Mouse (Mus musculus): ENCODE measurements around the gene Csrp1.

Gene Csrp1

DNA sequence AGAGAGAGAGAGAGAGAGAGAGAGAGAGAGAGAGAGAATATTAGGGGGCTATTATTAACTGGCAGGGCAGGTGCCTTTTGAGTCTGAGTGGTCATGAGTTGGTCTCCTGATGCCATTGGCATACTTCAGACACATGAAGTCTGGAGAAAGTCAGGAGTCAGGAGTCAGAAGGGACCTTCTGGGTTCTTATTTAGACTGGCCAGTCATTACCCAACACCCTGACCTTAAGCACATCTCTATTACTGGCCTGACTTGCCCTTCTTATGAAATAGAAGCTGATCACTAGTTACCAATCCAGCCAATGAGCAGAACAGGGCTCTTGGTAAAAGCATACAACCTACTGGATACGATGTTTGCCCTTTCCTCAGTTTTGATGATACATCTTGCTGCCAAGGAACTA, 57.2 kb downstream of the Csrp1 start:
- DNase-seq = no peak

DNA sequence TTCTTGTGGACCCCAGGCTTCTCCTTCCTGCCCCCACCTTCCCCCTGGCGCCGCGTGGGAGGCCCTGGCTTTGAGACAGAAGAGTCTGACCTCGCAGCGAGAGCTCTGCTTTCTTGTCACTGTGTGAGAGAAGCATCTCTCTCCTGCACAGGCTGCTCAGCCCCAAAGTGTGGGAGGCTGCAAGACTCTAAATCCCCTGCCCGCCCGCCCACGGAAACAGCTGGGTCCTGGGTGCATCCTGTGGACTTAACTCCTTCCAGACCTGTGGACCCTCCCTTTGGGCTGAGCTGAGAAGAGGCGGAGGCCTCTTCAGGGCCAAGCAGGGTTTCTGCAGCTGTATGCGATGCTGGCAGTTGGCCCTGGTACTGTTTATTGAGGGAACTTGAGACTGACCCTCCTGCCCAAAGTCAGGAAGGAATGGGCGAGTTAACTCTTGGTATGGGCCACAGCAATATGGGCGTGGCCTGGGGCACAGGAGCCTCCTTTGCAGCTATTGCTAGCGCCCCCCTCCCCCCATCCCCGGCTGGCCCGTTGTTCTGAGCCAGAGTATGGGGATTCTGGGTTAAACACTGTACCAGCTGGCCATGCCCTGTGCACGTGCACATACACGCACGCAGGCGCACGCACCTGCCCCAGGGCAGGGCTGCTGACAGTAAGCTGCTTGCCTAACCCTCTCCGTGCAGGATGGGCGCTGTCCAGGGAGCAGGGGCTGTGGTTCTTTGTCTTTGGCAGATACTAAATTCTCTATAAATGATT, 59.1 kb downstream of the Csrp1 start, which contains the start of gene Tnni1:
Gene Tnni1, plus strand, starts transcription at position 655 of the 756 bp plus-strand sequence.
- DNase-seq = peak; percentile 47

DNA sequence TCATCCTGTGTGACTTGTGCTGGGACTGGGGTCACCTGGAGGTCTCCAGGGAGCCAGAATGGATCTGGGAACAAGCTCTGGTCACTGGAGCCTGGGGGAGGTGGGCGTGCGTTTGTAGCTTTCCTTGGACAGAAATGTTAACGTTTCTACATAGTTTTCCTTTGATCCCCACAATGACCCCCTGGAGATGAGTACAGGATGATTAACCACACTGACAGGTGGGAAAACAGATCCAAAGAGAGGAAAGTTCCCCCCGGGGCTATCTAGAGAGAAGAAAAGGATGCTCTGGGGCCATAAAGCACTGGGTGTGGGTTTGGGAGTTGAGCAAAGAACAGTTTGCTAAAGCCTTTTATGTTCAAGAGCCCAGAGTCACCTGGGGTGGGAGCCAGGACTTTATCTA, 60.8 kb downstream of the Csrp1 start:
- no peak for DNase-seq

DNA sequence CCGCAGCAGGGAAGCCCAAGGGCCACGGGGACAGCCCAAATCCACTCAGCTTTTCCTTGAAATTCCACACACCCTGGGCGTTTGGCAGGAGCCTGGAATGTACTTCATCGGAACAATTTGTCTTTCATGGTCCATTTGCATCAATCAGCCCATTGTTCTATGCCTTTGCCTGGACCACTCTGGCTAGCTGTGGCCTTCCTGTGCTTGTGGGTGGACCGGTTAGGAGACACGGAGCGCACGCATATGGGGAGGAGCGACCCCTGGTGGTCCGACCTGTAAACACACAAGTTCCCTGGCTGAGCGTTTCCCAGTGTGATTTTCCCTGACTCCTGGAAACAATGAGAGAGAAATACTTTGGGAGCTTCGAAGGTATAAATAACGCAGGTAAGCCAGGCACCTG, 61.4 kb downstream of the Csrp1 start:
- peak; percentile 88 for DNase-seq

DNA sequence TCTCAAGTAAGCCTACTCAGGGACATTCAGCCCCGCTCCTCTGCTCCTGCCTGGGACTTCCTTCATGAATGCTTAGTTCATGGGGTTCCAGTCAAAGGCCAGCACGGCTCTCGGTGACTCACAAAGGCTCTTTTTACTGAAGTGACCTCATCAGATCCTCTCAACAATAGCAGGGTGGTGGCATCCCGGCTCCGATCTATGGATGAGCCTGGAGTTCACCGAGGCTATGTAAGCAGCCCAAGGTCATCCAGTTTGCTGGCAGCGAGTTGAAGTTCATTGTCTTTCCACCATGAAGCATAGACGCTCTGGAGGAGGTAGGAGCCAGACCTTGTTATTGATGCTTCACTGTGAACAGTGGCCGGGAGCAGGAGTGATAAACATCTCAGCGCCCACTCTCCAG, 63.0 kb downstream of the Csrp1 start:
- no peak for DNase-seq

DNA sequence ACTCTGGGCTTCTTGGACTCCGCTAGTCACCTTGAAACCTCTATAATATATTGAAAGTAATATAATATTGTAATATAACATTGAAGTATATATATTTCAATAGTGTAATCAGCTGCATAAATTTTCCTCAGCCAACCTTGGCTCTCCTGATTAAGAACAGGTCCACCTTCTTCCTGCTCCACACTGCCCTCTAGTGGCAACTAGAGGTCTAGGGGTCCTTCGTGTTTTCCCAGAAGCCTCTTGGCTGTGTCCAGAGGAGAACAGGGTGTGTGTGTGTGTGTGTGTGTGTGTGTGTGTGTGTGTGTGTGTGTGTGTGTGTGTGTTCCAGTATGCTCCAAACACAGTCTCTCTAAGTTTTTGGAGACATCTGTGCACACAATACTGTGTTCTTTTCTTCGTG, 67.9 kb downstream of the Csrp1 start:
- DNase-seq = peak; percentile 83

DNA sequence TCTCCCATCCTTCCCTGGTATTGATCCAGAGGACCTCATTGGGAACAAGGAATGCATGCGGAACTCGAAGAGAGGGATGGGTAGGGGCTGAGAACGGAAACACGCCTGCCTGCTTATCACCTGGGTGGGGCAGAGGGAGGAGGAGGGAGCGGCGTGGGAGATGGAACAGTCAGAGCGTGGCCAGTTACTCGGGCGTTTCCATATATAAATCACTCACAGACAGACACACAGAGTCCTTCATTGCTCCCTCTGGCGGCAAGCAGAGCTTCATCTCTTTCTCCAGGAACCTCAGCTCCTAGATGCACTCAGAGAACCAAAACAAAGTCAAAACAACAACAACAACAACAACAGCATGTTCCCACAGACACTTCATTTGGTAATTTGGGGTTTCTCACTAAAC, 68.8 kb downstream of the Csrp1 start:
- DNase-seq = no peak

DNA sequence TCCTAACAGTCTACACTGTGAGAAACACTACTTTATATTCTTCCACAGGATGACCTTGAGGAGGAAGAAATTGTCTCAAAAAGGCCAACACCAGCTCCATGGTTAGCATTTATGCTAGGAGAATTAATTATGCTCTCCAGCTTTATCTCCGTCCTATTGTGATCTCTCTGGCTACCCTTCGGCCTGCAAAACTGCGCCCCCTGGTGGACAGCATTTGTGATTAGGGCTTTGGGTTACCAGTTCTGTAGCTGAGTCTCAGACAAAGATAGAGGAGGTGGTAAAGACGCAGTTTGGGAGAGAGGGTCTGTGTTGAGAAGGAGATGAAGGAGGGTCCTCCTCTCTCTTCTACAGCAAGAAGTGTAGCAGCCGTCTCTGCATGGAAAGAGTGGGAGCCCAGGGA, 70.0 kb downstream of the Csrp1 start:
- DNase-seq = peak; percentile 80

DNA sequence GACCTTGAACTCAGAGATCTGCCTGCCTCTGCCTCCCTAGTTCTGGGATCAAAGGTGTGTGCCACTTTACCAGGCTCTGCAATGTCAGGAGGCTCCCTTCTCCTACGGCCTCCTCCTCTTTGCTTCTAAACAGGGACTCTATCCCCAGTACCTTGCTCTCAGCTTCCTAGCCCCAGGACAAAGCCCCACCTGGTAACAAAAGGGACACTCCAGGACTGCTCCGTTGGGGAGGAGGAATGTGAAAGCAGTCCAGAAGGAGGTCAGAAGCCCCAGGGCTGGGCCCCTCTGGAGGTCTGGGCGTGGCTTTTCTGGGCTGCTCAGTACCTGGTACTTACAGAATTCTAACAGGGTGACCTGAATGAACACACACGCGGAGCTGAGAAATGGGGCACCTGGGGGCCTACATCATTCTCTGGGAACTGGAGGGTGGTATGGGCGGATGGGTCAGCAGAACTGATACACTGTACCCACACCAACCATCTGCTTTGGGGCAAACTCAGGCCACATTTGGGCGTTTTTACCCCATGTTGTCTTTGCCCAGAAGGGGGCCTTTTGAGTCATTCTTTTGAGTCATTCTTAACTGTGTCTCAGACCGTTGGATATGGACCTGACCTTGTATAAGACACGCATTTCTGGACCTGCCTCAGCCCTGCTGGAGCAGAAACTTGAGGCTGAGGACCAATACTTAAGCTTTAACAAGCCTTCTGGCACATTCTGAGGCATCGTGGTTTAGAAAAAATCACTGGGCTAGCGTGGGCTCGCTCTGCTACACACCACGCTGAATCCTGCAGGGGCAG, 72.5 kb downstream of the Csrp1 start:
- DNase-seq = no peak

DNA sequence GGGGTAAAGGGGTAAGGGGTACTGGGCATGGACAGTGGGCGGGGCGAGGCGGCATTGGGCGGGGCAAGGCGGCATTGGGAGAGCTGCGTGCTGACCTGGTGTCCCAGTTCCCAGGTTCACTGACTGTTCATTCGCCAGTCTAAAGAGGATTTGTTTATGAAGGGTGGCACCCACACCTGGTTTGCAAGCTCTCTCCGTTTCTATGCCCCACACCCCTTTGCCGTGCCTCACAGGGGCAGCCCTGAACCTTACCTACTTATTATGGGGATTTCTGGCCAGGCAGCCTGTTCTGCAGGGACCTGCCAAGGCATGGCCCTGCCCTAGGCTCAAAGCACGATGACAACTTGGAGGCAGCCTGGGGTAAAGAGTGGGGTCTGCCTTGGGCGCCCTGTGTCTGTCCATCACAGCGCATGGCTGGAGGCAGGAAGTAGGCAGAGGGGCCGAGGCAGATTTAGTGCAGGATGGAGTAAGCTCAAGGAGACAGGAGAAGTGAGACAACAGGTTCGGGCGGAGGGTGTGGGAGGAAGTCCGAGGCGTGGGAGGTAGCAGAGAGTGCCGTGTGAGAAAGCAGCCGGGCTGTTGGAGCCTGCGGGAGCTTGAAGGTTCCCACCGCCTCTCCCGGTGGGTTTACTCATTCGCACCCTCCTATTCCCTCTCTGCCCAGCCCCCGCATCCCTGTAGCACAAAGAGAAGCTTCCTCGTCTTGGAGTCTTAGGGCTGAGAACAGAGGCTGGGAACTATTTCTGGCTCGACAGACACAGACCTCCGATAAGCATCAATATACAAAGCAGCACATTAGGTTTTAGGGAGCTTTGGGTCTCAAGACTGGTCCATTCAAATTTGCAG, 73.7 kb downstream of the Csrp1 start:
- peak; percentile 52 for DNase-seq

DNA sequence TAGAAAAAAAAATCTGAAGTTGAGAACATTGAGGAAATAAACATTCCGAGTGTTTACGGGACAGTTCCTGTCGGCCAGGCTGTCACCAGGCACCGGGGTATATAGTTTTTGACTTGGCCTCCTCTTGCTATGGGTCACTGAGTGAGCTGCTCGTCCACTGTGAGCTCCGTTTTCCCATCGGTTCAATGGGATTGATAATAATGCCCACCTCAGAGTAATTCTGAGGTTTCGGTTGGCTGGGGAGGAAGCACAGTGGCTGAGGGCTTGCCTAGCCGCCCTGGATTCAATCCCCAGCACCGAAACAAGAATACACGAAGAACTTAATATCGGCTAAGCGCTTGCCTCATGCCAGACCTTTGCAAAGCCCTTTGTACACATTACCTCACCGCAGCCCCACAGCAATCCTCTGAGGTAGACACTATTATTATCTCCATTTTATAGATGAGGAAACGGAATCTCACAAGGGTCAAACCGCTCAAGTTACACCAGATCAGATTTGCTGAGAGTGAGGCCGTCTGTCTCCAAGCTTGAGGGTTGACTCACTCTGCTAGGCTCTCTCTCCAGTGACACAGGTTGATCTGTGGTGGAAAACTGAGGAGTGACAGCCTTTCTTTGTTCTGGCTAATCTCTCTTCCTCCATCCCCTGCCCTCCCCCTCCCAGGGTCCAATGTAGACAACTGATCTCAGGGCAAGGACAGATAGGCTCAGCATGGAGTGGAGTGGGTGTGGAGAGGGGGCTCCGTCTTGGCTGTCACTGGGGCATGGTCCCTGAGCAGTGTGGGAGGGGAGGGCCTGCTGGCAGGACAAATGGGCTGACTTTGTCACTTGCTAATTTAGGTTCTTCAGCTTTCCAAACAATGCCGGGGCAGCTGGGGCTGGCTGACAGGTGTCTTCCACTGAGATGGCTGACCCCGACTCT, 74.6 kb downstream of the Csrp1 start:
- no peak for DNase-seq

DNA sequence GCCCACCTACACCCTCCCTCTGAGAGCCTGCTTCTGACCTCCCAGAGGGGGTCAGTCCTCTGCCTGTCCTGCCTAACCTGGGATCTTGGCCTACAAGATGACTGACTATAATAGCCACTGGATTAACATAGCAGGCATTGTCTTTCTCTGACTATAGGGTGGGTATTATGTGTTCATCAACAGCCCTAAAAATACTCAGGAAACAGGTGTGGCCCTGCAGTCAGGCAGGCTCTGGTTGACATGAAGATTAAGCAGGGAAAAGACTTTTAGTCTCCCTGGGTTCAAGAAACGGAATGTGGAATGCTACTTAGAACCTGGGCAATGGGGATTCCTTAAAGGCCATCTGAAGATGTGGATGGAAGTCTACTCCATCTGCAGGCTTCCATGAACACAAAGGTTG, 78.6 kb downstream of the Csrp1 start:
- no peak for DNase-seq

DNA sequence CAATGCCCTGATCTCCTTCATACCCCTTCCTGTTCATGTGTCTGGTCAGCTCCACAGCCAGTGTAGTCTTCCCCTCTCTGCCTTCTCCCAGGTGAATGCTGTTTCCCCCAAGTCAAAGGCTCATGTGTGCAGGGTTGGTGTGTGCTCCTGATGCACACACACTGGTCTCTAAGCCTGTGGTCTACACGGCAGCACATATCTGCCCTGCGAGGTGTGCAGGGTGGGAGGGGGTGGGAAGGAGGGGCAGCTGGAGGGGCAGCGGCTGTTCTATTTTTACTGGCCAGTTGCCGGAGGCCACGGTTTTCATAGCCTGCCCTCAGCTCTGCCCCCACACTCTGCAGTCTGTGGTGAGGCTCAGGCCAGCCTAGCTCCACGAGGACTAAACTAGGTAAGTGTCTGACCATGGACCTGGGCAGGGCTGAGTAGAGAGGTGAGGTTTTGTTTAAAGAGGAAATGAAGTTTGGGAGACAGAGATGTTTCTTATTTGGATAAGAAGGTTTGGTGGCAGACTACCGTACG, 79.3 kb downstream of the Csrp1 start:
- no peak for DNase-seq

DNA sequence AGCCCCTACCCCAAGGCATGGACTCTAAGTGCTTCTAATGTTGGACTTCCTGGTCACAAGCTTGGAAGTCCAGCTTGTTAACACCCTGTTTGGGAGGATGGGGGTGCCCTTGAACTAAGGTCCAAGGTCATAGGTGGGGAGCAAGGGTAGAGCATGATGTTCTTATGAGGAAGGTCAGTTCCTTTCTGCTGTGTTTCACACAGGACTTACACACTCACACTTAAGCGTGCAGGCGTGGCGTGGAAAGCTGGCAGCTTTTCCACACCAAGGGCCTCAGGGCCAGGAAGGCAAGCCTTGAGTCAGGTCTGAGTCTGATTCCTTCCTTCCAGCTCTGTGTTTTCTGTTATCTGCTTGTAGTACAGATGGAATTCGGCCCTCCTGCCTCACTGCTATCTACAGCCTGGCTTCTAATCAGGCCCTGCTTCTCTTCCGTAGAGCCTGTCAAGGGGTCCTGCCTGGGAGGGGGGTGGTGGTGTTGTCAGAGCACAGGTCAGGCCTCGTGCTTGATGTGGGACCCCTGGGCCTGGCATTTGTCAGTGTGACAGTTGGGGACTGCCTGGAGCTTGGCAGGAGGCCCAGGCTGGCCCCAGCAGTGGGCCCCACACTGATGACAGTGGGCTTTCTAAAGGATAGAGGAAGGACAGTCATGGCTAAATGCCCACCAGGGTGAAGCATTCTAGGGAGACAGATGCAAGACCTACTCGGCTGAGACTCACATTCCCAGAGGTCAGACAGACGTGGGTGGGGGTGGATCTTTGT, 80.5 kb downstream of the Csrp1 start:
- no peak for DNase-seq

Data from embryo, embryonic 11 days (tissue).